Mouse (Mus musculus): ENCODE results near the gene Lrrc8d.

DNA sequence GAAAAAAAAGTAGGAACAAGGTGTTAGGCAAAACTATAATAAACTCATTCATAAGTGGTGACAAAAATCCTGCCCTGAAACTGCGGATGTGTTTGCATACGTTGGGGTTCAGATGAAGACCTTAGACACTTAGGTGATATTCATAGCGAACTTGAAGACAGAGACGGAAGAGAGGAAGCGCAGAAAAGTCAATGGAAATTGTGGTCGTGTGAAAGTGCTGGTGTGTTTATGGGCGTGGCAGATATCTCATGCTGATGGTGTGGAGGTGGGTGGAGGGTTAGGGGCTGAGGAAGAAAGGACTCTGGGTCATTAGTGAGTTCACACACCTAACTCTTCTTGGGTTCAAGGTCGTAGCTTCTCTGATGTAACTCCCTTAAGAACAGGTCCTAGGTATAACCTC, 172.4 kb downstream of the Lrrc8d start:
- no peak for TF ChIP-seq POLR2A (IDR thresholded peaks at IDR 0.05; ENCODE audit: borderline replicate concordance, extremely low read depth, insufficient read depth, insufficient read length, poor library complexity, severe bottlenecking)
- no peak for TF ChIP-seq CTCF (IDR thresholded peaks at IDR 0.05; ENCODE audit: borderline replicate concordance, extremely low read depth, insufficient read depth, insufficient read length)
